Mouse (Mus musculus) mature B cell (primary cell): ENCODE data around the gene Dock10.

ENCODE experiments used
- in situ Hi-C: fragments of 300-500 bp; cut with MboI; formaldehyde crosslinking; loops from 2 replicates; pipeline ENCODE4 v1.14.3; 2019

The Dock10 gene

GRCm38 (mm10) chr1:80656389-80656788 is 101.9 kb downstream of the Dock10 start:
- in situ Hi-C loops: no loop called here

- in situ Hi-C loops: no loop called here
Measured at GRCm38 (mm10) chr1:80655854-80656253, 102.5 kb downstream of the Dock10 start.

GRCm38 (mm10) chr1:80655195-80655594 is 103.1 kb downstream of the Dock10 start:
- in situ Hi-C loops: no loop called here

GRCm38 (mm10) chr1:80654177-80654576 is 104.2 kb downstream of the Dock10 start:
- in situ Hi-C loops: no loop called here

GRCm38 (mm10) chr1:80652803-80653202 is 105.5 kb downstream of the Dock10 start:
- in situ Hi-C loops: no loop called here

- in situ Hi-C loops: no loop called here
Measured at GRCm38 (mm10) chr1:80652083-80652482, 106.2 kb downstream of the Dock10 start.

GRCm38 (mm10) chr1:80646602-80647001 is 111.7 kb downstream of the Dock10 start:
- in situ Hi-C loops: no loop called here

- in situ Hi-C loops: no loop called here
Measured at GRCm38 (mm10) chr1:80643866-80644451, 114.4 kb downstream of the Dock10 start.

- in situ Hi-C loops: no loop called here
Measured at GRCm38 (mm10) chr1:80641832-80642231, 116.5 kb downstream of the Dock10 start.

- in situ Hi-C loops: no loop called here
Measured at GRCm38 (mm10) chr1:80641288-80641687, 117.0 kb downstream of the Dock10 start.

GRCm38 (mm10) chr1:80639553-80639952 is 118.8 kb downstream of the Dock10 start:
- in situ Hi-C loops: no loop called here

GRCm38 (mm10) chr1:80637214-80637705 is 121.1 kb downstream of the Dock10 start:
- in situ Hi-C loops: no loop called here

GRCm38 (mm10) chr1:80635825-80636224 is 122.5 kb downstream of the Dock10 start:
- in situ Hi-C loops: no loop called here

- in situ Hi-C loops: no loop called here
Measured at GRCm38 (mm10) chr1:80633536-80633935, 124.8 kb downstream of the Dock10 start.

- in situ Hi-C loops: no loop called here
Measured at GRCm38 (mm10) chr1:80630179-80631149, 127.9 kb downstream of the Dock10 start.

- in situ Hi-C loops: no loop called here
Measured at GRCm38 (mm10) chr1:80628054-80628453, 130.3 kb downstream of the Dock10 start.

GRCm38 (mm10) chr1:80626800-80627199 is 131.5 kb downstream of the Dock10 start:
- in situ Hi-C loops: no loop called here

GRCm38 (mm10) chr1:80625371-80625770 is 133.0 kb downstream of the Dock10 start:
- in situ Hi-C loops: no loop called here

GRCm38 (mm10) chr1:80624552-80624951 is 133.8 kb downstream of the Dock10 start:
- in situ Hi-C loops: no loop called here

- in situ Hi-C loops: no loop called here
Measured at GRCm38 (mm10) chr1:80622646-80623045, 135.7 kb downstream of the Dock10 start.

- in situ Hi-C loops: no loop called here
Measured at GRCm38 (mm10) chr1:80619100-80619499, 139.2 kb downstream of the Dock10 start.

GRCm38 (mm10) chr1:80616671-80617070 is 141.7 kb downstream of the Dock10 start:
- in situ Hi-C loops: no loop called here

- in situ Hi-C loops: no loop called here
Measured at GRCm38 (mm10) chr1:80614750-80615149, 143.6 kb downstream of the Dock10 start.
